Mouse (Mus musculus) megakaryocyte-erythroid progenitor cell, adult 5 weeks (primary cell): Measurements from ENCODE around the gene Snorc. TPM values are rescaled to one million over a fixed set of nuclear protein-coding genes. Genes with fewer than 3 reads are reported as not detected.

Experiments
- polyA plus RNA-seq: library from polyadenylated mRNA; stranded (reverse); fragments of >175 nt; gene quantifications from 2 replicates; pipeline ENCODE4 v1.2.3, GENCODE M21; 2012

The Snorc gene
- polyA plus RNA-seq: not detected in 2 replicates

GRCm38 (mm10) chr1:87469971-87470370 lies at the start of gene Snorc:
Snorc (plus strand) TSS chr1:87470271.

GRCm38 (mm10) chr1:87509561-87510165 lies 39.6 kb downstream of the Snorc start, which contains the start of gene Neu2:
Neu2 (plus strand) TSS chr1:87509889.

Other genes with a start within 250 kb of the Snorc start
- gene Efhd1, start 205.9 kb upstream of the Snorc start, polyA plus RNA-seq: 0.14 and 0.20 TPM in 2 replicates
- gene Gigyf2, start 143.3 kb upstream of the Snorc start, polyA plus RNA-seq: 11.8 and 20.6 TPM in 2 replicates
- gene Kcnj13, start 75.5 kb upstream of the Snorc start, polyA plus RNA-seq: not detected in 2 replicates
- gene Neu2, start 39.6 kb downstream of the Snorc start, polyA plus RNA-seq: not detected in 2 replicates
- 0.02 TPM in 1 of 2 replicates, not detected in the other for gene Ngef, start 103.6 kb downstream of the Snorc start, polyA plus RNA-seq
- gene Inpp5d, start 150.0 kb downstream of the Snorc start, polyA plus RNA-seq: 82.9 and 93.1 TPM in 2 replicates